Mouse (Mus musculus) embryonic facial prominence, embryonic 11.5 days (tissue): ENCODE measurements around the gene Tppp2. TPM values are rescaled to one million over a fixed set of nuclear protein-coding genes. Genes with fewer than 3 reads are reported as not detected.

ENCODE experiments used
- ATAC-seq: fragments of 200-750 bp; cut with Nextera tagmentation; replicated peaks from 2 replicates; pipeline ENCODE4 v1.8.0; 2017; ENCODE audit warnings: low read depth; ENCODE audit not compliant: insufficient number of reproducible peaks, low FRiP score, low TSS enrichment
- DNase-seq: peaks from one replicate; pipeline ENCODE4 v3.0.0-alpha.2; 2015; ENCODE audit warnings: low spot score
- H3K27ac ChIP-seq: fragments of 300-500 bp; sonication (generic); replicated peaks from 2 replicates; pipeline ENCODE4 v1.5.1; 2014; ENCODE audit warnings: mild to moderate bottlenecking, low read depth, low read length, control low read depth
- H3K27me3 ChIP-seq: fragments of 300-500 bp; sonication (generic); 2 replicates; pipeline ENCODE4 v1.6.1; 2014; ENCODE audit warnings: mild to moderate bottlenecking, low read length, moderate library complexity, mixed read lengths; ENCODE audit not compliant: control insufficient read depth, insufficient read depth
- H3K36me3 ChIP-seq: fragments of 300-500 bp; sonication (generic); replicated peaks from 2 replicates; pipeline ENCODE4 v1.6.1; 2014; ENCODE audit warnings: low read depth, mild to moderate bottlenecking, low read length, moderate library complexity, mixed read lengths; ENCODE audit not compliant: control insufficient read depth, insufficient read depth
- H3K4me1 ChIP-seq: fragments of 300-500 bp; sonication (generic); 2 replicates; pipeline ENCODE4 v1.6.1; 2014; ENCODE audit warnings: low read length, mixed read lengths; ENCODE audit not compliant: control insufficient read depth, insufficient read depth
- H3K4me2 ChIP-seq: fragments of 300-500 bp; sonication (generic); 2 replicates; pipeline ENCODE4 v1.6.1; 2014; ENCODE audit warnings: low read depth, mild to moderate bottlenecking, control low read depth, low read length, moderate library complexity
- H3K4me3 ChIP-seq: fragments of 300-500 bp; sonication (generic); 2 replicates; pipeline ENCODE4 v1.5.1; 2014; ENCODE audit warnings: low read depth, low read length, control low read depth
- H3K9ac ChIP-seq: fragments of 300-500 bp; sonication (generic); replicated peaks from 2 replicates; pipeline ENCODE4 v1.6.1; 2014; ENCODE audit warnings: mild to moderate bottlenecking, control low read depth, low read length
- H3K9me3 ChIP-seq: fragments of 300-500 bp; sonication (generic); replicated peaks from 2 replicates; pipeline ENCODE4 v1.6.1; 2016; ENCODE audit warnings: mild to moderate bottlenecking, low read length, inconsistent platforms, mixed read lengths; ENCODE audit not compliant: control insufficient read depth
- WGBS: fragments of 180-500 bp; shearing (Covaris S2); extraction: QIAGEN DNeasy Blood & Tissue Kit; methylation state at CpG from one replicate; pipeline ENCODE4 v1.1.7; 2014; 5-methylcytosine and 5-hydroxymethylcytosine counted together
- polyA plus RNA-seq: library from polyadenylated mRNA; unstranded; fragments of >200 nt; fragmentation: Nextera tagmentation; extraction: Ambion mirVana; gene quantifications from 2 replicates; pipeline ENCODE4 v1.2.1, GENCODE M21; 2014

The Tppp2 gene
- polyA plus RNA-seq, 1 experiment from 2014 or later, result not detected

DNA sequence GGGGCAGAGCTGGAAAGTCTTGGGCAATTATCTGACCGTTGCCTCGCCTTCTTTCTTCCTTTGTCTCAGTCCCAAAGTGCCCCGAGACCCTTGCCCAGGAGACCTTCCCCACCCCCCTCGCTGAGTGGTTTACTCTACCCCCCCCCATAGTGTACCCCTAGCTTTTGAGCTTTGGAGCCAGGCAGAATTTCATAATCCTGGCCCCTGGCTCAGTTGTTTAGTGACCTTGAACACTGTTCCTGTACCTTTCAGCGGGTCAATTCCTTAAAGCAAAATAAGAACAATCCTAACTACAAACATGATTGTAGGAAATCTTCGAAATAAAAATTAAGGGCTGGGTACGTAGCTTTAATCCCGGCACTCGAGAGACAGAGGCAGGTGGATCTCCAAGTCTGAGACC, 23.4 kb downstream of the Tppp2 start:
- 54% methylated on average over 9 of the region's 9 CpGs for WGBS

DNA sequence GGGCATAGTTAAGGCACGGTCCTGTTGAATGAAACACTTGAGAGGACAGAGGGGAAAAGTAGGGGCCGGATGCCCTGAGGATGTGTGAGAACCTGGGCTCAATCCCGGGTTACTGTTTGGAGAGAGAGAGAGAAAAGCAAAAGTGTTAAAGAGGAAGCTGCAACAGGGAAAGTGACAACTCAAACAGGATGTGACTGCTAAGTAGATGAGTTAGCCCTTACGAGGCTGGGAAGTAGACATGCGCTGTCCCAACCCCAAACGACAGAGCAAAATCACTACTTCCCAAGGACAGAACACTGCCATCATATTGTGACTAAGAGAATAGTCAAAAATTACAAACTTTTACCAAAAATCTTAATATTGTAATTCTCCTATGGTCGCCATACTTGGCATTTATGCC, 24.0 kb downstream of the Tppp2 start:
- Histone ChIP-seq H3K4me3 (no peak overlapping the region), H3K9me3 (no peaks in the 10 kb centered on the region), H3K4me1 (no peaks in the 10 kb centered on the region), H3K4me2 (no peak overlapping the region), H3K27ac (no peak overlapping the region), H3K27me3 (no peaks in the 10 kb centered on the region), H3K36me3 (no peaks in the 10 kb centered on the region), H3K9ac (no peak overlapping the region)
- ATAC-seq, result no peak
- DNase-seq, result no peak
- 39% methylated on average over 7 of the region's 7 CpGs for WGBS

More for the DNA sequence above, 23.4 kb downstream of the Tppp2 start:
- H3K36me3 ChIP-seq, result no peaks in the 10 kb centered on the region
- no peaks in the 10 kb centered on the region for H3K4me1 ChIP-seq
- H3K9me3 ChIP-seq, result no peaks in the 10 kb centered on the region
- no peak for ATAC-seq
- H3K9ac ChIP-seq, result no peak overlapping the region
- DNase-seq, result no peak
- no peaks in the 10 kb centered on the region for H3K27me3 ChIP-seq
- H3K4me2 ChIP-seq, result no peak overlapping the region
- no peak overlapping the region for H3K4me3 ChIP-seq
- H3K27ac ChIP-seq, result no peak overlapping the region

DNA sequence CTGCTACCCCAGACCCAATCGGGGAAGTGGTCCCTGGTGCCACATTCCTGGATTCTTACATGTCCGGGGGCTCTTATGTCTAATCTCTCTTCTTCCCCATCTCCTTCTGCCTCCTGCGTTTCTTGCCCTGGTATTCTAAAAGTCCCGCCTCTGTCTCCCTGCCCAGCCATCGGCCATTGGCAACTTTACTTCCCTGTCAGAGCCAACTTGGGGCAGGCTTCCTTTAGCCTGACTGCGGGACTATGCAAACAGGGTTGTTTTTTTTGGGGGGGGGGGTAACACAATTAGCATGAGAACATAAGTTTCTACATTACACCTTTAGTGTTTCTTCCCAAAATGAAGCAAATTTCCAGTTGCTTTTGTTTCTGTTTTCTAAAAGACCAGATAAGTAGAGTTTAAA, 25.1 kb downstream of the Tppp2 start:
- H3K36me3 ChIP-seq, result no peaks in the 10 kb centered on the region
- H3K4me1 ChIP-seq, result no peaks in the 10 kb centered on the region
- H3K4me3 ChIP-seq, result no peak overlapping the region
- H3K27ac ChIP-seq, result no peak overlapping the region
- H3K9me3 ChIP-seq, result no peaks in the 10 kb centered on the region
- DNase-seq (no peak), ATAC-seq (no peak)
- 81% methylated on average over 6 of the region's 6 CpGs for WGBS
- no peaks in the 10 kb centered on the region for H3K27me3 ChIP-seq
- no peak overlapping the region for H3K9ac ChIP-seq
- H3K4me2 ChIP-seq, result no peak overlapping the region

DNA sequence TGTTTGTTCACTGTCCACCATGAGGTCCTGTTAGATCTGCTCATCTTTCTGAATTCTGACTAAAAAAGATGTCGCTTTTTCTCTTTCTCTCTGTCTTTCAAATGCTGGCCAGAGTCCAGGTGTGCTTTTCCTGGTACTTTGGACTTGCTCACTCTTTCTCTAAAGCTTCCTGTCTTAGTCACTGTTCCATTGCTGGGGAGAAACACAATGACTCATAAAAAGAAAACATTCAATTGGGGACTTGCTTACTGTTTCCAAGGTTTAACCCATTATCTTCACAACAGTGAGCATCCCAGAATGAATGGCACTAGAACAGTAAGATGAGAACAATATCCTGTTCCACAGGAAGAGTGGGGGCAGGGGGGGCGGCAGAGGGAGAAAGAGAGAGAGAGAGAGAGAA, 42.1 kb downstream of the Tppp2 start:
- no peaks in the 10 kb centered on the region for H3K9me3 ChIP-seq
- H3K36me3 ChIP-seq, result no peaks in the 10 kb centered on the region
- no peaks in the 10 kb centered on the region for H3K27me3 ChIP-seq
- no peaks in the 10 kb centered on the region for H3K4me1 ChIP-seq
- H3K27ac ChIP-seq, result no peak overlapping the region
- no peak for DNase-seq
- H3K9ac ChIP-seq, result no peak overlapping the region
- no peak overlapping the region for H3K4me2 ChIP-seq
- WGBS, result 88% methylated on average over 2 of the region's 2 CpGs
- H3K4me3 ChIP-seq, result no peak overlapping the region
- no peak for ATAC-seq

DNA sequence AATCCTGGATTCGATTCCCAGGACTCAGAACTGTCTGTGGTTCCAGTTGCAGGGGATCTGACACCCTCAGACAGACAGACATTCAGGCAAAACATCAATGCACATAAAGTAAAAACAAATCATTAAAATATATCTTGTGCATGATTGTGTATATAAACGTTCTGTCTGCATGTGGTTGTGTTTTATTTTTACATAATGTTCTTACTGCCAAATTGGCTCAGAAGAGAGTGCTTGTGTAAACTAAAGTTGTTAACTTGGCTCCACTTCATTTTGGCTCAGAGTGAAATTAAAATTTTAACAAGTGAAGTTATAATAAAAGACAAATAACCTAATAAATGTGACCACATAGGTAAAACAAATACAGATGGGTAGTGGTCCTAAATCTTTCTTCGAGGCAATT, 49.2 kb downstream of the Tppp2 start:
- WGBS, result 88% methylated on average over 3 of the region's 3 CpGs
- H3K27me3 ChIP-seq, result no peaks in the 10 kb centered on the region
- no peaks in the 10 kb centered on the region for H3K36me3 ChIP-seq
- DNase-seq (no peak), ATAC-seq (no peak)
- no peaks in the 10 kb centered on the region for H3K4me1 ChIP-seq
- H3K4me2 ChIP-seq, result no peak overlapping the region
- no peaks in the 10 kb centered on the region for H3K9me3 ChIP-seq
- H3K27ac ChIP-seq, result no peak overlapping the region
- H3K4me3 ChIP-seq, result no peak overlapping the region
- no peak overlapping the region for H3K9ac ChIP-seq

Other genes starting within 250 kb of the Tppp2 start
- gene Gm17079, start 223.0 kb upstream of the Tppp2 start, polyA plus RNA-seq, result not detected in 2 replicates
- gene Gm5800, start 201.2 kb upstream of the Tppp2 start, polyA plus RNA-seq, result not detected in 2 replicates
- not detected in 2 replicates for gene Ang4, start 144.8 kb upstream of the Tppp2 start, polyA plus RNA-seq
- not detected in 2 replicates for gene AY358078, start 118.4 kb upstream of the Tppp2 start, polyA plus RNA-seq
- not detected in 2 replicates for gene Ear6, start 64.7 kb upstream of the Tppp2 start, polyA plus RNA-seq
- gene Mettl17, start 33.6 kb upstream of the Tppp2 start, polyA plus RNA-seq, result 37.9 and 41.5 TPM in 2 replicates
- gene Slc39a2, start 25.5 kb upstream of the Tppp2 start, polyA plus RNA-seq, result 0.36 and 0.50 TPM in 2 replicates
- 11.0 and 12.8 TPM in 2 replicates for gene Ndrg2, start 4.3 kb upstream of the Tppp2 start, polyA plus RNA-seq
- gene Rnase13, start 4.3 kb downstream of the Tppp2 start, polyA plus RNA-seq, result not detected in 2 replicates
- gene Arhgef40, start 66.3 kb downstream of the Tppp2 start, polyA plus RNA-seq, result 82.6 and 91.9 TPM in 2 replicates
- 0.35 and 1.5 TPM in 2 replicates for gene Tmem253, start 97.2 kb downstream of the Tppp2 start, polyA plus RNA-seq
- gene Zfp219, start 102.3 kb downstream of the Tppp2 start, polyA plus RNA-seq, result 54.7 and 63.2 TPM in 2 replicates
- not detected in 2 replicates for gene Olfr221, start 124.0 kb downstream of the Tppp2 start, polyA plus RNA-seq
- 1,003 and 1,066 TPM in 2 replicates for gene Hnrnpc, start 185.6 kb downstream of the Tppp2 start, polyA plus RNA-seq
- gene Rpgrip1, start 192.3 kb downstream of the Tppp2 start, polyA plus RNA-seq, result 86.1 and 97.9 TPM in 2 replicates